Mouse (Mus musculus) splenic B cell, adult 2 months (primary cell): ENCODE data around the gene Rock2.

ENCODE experiments used
- DNase-seq: peaks from one replicate; pipeline ENCODE4 v3.0.0-alpha.2; 2011; ENCODE audit warnings: low read depth, low spot score
- H3K27me3 ChIP-seq: 2 replicates; pipeline ENCODE4 v1.6.1; 2012; ENCODE audit warnings: mild to moderate bottlenecking, low read length, moderate library complexity, mixed read lengths; ENCODE audit not compliant: control insufficient read depth, poor library complexity, insufficient read depth, severe bottlenecking
- H3K36me3 ChIP-seq: 2 replicates; pipeline ENCODE4 v1.6.1; 2012; ENCODE audit warnings: mild to moderate bottlenecking, low read length, moderate library complexity, mixed read lengths; ENCODE audit not compliant: control insufficient read depth, poor library complexity, insufficient read depth, severe bottlenecking

Gene Rock2

GRCm38 (mm10) chr12:16991376-16991775 is 96.7 kb downstream of the Rock2 start:
- Histone ChIP-seq H3K36me3 (peaks cover 5% of the 10 kb centered on the region; the same call in 1 of the 2 replicates), H3K27me3 (no peaks in the 10 kb centered on the region)
- no peak for DNase-seq

GRCm38 (mm10) chr12:16992355-16992754 is 97.7 kb downstream of the Rock2 start:
- DNase-seq, result no peak

DNA sequence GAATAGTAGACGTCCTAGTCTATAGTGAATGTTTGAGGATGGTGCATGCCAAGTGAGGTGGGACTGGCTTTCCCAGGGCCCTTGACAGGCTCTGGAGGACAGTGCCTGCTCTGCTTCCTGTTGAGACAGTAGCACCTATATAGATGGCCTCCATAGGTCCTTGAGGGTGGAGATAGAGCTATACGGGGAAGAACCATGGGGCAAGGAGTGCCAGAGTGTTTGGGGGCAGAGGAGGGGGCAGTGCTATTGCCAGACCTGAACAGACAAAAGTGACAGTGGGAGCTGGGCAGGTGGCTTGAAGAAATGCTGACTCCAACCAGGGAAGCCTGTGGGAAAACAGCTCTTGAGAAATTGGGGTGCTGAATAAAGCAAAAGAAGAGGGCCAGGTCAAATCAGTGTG is 99.6 kb downstream of the Rock2 start:
- H3K27me3 ChIP-seq, result no peaks in the 10 kb centered on the region
- peaks cover 2% of the 10 kb centered on the region; the same call in 1 of the 2 replicates for H3K36me3 ChIP-seq
- no peak for DNase-seq

More at GRCm38 (mm10) chr12:16992355-16992754, 97.7 kb downstream of the Rock2 start:
- Histone ChIP-seq H3K36me3 (peaks cover 2% of the 10 kb centered on the region; the same call in 1 of the 2 replicates), H3K27me3 (no peaks in the 10 kb centered on the region)

DNA sequence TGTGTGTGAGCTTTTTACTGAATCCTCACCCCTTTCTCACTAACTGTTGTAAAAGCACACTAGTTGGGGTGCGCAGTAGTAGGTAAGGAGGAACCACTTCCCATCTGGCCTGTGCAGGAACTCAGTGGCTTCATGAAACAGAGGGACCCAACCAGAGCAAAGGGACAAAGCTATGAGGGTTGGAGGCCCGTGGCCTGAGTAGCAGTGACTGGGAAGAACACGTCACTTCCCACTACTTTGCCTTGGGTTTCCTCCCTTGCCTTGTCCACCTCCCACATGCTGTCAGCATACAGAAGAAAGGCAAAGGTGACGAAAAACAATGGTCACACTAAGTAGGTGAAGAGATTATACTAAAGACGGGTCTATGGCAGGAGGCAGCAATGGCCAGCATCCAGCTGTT is 101.6 kb downstream of the Rock2 start:
- H3K36me3 ChIP-seq, result 0 out of 2 replicates have a peak, but pooled peaks cover 2% of the 10 kb centered on the region
- H3K27me3 ChIP-seq, result no peaks in the 10 kb centered on the region
- no peak for DNase-seq

DNA sequence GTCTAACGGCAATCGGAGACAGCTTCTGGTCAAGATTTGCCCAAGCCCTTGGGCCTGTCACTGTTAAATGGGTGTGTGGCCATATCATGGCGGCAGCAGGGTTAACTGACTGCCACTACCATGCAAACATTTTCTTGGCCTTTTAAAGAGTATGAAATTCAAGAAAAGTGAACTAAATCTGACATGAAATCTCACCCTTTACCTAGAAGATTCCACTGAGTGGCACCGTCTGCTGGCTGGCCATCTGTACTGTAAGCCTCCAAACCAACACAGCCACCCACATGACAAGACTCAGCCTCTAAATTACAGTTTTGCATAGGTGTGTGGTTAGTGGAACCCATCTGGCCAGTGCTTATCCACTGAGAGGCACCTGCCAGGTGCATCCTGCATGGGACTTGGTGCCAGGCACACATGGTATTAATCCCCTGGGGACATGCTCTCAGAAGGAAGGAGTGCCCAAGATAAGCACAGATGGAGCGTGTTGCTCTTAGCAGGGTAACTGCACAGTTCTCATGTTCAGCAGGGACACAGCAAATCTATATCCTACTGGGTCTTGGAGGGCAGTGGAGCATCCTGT is 102.3 kb downstream of the Rock2 start:
- Histone ChIP-seq H3K27me3 (no peaks in the 10 kb centered on the region), H3K36me3 (0 out of 2 replicates have a peak, but pooled peaks cover under 1% of the 10 kb centered on the region)
- peak; percentile 72 for DNase-seq

- Histone ChIP-seq H3K36me3 (no peaks in the 10 kb centered on the region), H3K27me3 (no peaks in the 10 kb centered on the region)
- no peak for DNase-seq
Measured at GRCm38 (mm10) chr12:16999146-16999545, 104.5 kb downstream of the Rock2 start.

- DNase-seq, result peak; percentile 88
- Histone ChIP-seq H3K27me3 (no peaks in the 10 kb centered on the region), H3K36me3 (no peaks in the 10 kb centered on the region)
Measured at GRCm38 (mm10) chr12:16999739-17000497, 105.2 kb downstream of the Rock2 start, which contains the start of gene Pqlc3. Gene Pqlc3 (minus strand): TSS chr12:17000408.

DNA sequence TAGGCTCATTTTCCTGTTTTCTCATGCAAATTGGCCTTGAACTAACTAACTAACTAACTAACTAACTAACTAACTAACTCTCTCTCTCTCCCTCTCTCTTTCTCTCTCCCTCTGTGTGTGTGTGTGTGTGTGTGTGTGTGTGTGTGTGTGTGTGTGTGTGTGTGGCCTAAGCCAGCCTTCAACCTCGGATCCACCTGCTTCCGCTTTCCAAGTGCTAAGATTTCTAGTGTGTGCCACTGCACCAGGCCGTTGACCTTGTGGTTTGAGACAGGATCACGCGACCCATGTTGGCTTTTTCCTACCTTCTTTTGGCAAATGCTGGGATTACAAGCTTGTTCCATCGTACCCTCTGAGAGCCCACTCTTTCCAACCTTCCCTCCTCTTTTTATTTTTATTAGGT is 105.9 kb downstream of the Rock2 start:
- Histone ChIP-seq H3K36me3 (no peaks in the 10 kb centered on the region), H3K27me3 (no peaks in the 10 kb centered on the region)
- peak; percentile 72 for DNase-seq

- no peaks in the 10 kb centered on the region for H3K27me3 ChIP-seq
- no peak for DNase-seq
- no peaks in the 10 kb centered on the region for H3K36me3 ChIP-seq
Measured at GRCm38 (mm10) chr12:17001211-17001610, 106.5 kb downstream of the Rock2 start.

DNA sequence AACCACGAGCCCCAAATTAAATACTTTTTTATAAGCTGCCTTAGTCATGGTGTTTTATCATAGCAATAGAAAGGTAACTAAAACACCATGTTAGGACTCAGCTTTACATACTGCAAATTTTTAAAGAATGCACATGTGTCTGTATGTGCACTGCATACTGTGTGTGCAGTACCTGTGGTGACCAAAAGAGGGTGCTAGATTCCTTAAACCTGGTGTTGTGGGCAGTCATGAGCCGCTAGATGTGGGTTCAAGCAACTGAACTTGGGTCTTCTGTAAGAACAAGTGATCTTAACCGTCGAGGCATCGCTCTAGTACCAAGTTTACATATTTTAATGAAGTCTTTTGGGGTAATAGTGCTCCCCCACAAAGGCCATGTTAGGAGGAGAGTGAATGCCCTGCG is 114.8 kb downstream of the Rock2 start:
- Histone ChIP-seq H3K27me3 (no peaks in the 10 kb centered on the region), H3K36me3 (no peaks in the 10 kb centered on the region)
- DNase-seq, result no peak

- Histone ChIP-seq H3K27me3 (no peaks in the 10 kb centered on the region), H3K36me3 (no peaks in the 10 kb centered on the region)
- peak; percentile 86 for DNase-seq
Measured at GRCm38 (mm10) chr12:17011100-17011870, 116.6 kb downstream of the Rock2 start, which contains the start of gene 2410004P03Rik. Gene 2410004P03Rik (minus strand): TSS chr12:17011727.

DNA sequence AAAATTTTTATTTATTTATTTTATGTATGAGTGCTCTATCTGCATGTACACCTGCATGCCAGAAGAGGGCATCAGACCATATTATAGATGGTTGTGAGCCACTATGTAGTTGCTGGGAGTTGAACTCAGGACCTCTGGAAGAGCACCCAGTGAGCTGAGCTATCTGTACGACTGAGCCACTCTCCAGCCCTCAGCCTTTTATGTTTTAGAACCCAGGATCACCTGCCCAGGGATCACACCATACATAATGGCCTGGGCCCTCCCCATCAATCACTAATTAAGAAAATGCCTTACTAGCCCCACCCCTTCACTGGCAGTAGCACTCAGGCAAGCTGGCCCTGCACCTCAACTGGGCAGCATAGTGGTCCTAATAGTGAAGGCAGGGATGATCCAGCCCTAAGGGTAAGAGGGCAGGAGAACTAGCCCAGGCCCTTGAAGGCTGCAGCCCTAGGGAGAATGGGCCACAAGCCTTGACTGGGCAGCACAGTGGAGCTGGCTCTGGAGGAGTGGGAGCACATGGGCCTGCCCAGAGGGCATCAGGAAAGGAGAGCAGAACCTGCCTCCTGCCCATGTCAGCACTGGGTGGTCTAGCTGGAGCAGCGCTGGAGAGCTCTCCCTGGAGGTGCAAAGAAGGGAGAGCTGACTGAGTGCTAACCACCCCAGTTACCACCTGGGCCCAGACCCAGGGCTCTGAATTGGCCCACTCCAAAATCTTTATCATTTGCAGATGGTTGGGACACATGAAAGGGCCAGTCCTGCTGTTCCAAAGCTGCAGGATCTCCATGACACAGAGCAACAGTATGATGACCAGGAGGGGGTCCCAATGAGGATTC is 117.6 kb downstream of the Rock2 start:
- no peaks in the 10 kb centered on the region for H3K36me3 ChIP-seq
- no peak for DNase-seq
- H3K27me3 ChIP-seq, result no peaks in the 10 kb centered on the region

DNA sequence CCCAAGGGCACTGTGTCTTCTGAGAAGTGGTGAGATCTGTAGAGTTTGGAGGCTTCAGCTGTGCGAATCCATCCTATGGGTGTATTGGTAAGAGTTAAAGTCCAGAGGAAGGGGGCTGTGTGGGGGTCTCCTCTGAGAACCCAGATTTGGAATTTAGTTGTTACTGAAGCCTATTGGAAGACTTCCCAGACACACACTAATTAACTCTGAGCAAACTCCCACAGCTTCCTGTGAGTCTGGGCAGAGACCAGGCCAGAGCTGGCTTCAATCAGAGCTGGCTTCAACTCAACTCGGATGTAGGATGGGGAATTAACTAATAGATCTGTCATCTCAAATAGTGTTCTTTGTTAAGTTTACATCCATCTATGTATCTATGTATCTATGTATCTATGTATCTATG is 121.0 kb downstream of the Rock2 start:
- DNase-seq, result no peak
- Histone ChIP-seq H3K27me3 (no peaks in the 10 kb centered on the region), H3K36me3 (no peaks in the 10 kb centered on the region)

- Histone ChIP-seq H3K36me3 (no peaks in the 10 kb centered on the region), H3K27me3 (no peaks in the 10 kb centered on the region)
- DNase-seq, result peak; percentile 79
Measured at GRCm38 (mm10) chr12:17018468-17018867, 123.8 kb downstream of the Rock2 start.
